Mouse (Mus musculus): ENCODE data around the gene Slc22a6. TPM values are rescaled to one million over a fixed set of nuclear protein-coding genes. Genes with fewer than 3 reads are reported as not detected.

Slc22a6 gene
- polyA plus RNA-seq, 1 experiment from 2014 or later, result not detected

DNA sequence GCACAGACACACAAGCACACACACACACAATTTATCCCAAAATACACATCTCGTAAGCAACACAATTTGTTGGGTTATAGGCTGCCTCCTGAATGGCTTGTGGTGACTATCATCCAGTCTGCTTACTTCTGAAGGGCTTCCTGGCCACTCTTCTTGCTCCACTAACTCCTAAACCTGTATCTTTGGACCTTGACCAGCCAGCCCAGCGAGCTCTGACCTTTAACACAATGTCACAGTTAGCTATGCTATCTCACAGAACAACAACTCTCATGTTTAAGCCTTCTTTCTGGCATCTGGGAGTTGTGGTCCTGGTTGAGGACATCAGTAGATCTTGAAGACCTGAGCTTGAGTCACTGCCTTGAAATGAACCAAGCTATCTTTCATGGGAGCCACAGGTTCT lies 18.6 kb upstream of the Slc22a6 start:
- 81% methylated on average over 2 of the region's 2 CpGs for WGBS
- H3K4me1 ChIP-seq (replicated peaks; ENCODE audit: control insufficient read depth, insufficient read depth), result no peaks in the 10 kb centered on the region
- TF ChIP-seq EP300 (optimal IDR thresholded peaks at IDR 0.05), result no peak
- no peak for TF ChIP-seq CTCF (IDR thresholded peaks at IDR 0.05; ENCODE audit: low read depth)
- no peak overlapping the region for H3K4me2 ChIP-seq (replicated peaks; ENCODE audit: low read depth)
- H3K27ac ChIP-seq (replicated peaks), result no peak overlapping the region
- no peaks in the 10 kb centered on the region for H3K27me3 ChIP-seq (ENCODE audit: control insufficient read depth, insufficient read depth, low read length)
- no peak overlapping the region for H3K4me3 ChIP-seq (ENCODE audit: low read depth, low read length)
- no peaks in the 10 kb centered on the region for H3K36me3 ChIP-seq (ENCODE audit: control insufficient read depth, insufficient read depth, low read length)
- no peak overlapping the region for H3K9ac ChIP-seq (ENCODE audit: low read length)
- DNase-seq (ENCODE audit: low spot score) (no peak), ATAC-seq (ENCODE audit: low FRiP score, low TSS enrichment) (no peak)
- no peaks in the 10 kb centered on the region for H3K9me3 ChIP-seq (ENCODE audit: control insufficient read depth, low read length)

DNA sequence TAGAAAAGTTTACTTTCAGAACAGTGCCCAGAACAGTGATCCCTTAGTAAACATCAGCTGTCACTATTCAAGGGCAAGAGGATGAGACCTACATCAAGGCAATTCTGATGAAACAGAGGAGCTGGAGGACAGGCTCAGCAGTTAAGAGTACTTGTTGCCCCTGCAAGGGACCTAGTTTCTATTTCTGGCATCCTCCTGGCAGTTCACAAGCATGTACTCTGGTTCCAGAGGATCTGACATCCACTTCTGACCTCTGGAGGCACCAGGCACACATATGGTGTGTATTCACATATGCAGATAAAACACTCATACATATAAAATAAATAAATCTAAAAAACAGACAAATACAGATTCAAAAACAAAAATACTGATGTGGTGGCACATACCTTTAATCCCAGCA lies 15.9 kb upstream of the Slc22a6 start:
- no peak overlapping the region for H3K27ac ChIP-seq (replicated peaks)
- no peak overlapping the region for H3K4me2 ChIP-seq (replicated peaks; ENCODE audit: low read depth)
- H3K27me3 ChIP-seq (ENCODE audit: control insufficient read depth, insufficient read depth, low read length), result no peaks in the 10 kb centered on the region
- H3K4me3 ChIP-seq (ENCODE audit: low read depth, low read length), result no peak overlapping the region
- no peaks in the 10 kb centered on the region for H3K9me3 ChIP-seq (ENCODE audit: control insufficient read depth, low read length)
- DNase-seq (ENCODE audit: low spot score) (no peak), ATAC-seq (ENCODE audit: low FRiP score, low TSS enrichment) (no peak)
- no peak overlapping the region for H3K9ac ChIP-seq (ENCODE audit: low read length)
- TF ChIP-seq CTCF (IDR thresholded peaks at IDR 0.05; ENCODE audit: low read depth) (no peak), EP300 (optimal IDR thresholded peaks at IDR 0.05) (no peak)
- H3K4me1 ChIP-seq (replicated peaks; ENCODE audit: control insufficient read depth, insufficient read depth), result no peaks in the 10 kb centered on the region
- no peaks in the 10 kb centered on the region for H3K36me3 ChIP-seq (ENCODE audit: control insufficient read depth, insufficient read depth, low read length)

DNA sequence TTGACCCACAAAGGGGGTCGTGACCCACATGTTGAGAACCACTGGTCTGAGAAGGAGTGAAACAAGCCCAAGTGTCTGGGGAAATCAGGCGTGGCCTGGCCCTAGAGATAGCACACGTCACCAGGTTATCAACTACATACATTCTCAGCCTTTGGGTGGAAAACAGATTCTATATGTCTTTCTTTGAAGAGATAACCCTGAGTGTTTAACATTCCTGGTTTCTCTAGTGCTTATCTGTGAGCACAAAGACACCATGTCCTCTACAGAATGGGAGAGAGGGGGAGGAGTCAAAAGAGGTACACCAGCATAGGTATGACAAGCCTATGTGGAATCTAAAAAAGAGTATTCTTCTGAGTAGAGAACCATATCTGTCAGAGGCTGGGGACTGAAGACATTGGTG lies 14.9 kb upstream of the Slc22a6 start:
- DNase-seq (ENCODE audit: low spot score) (no peak), ATAC-seq (ENCODE audit: low FRiP score, low TSS enrichment) (no peak)
- no peak overlapping the region for H3K4me3 ChIP-seq (ENCODE audit: low read depth, low read length)
- no peak overlapping the region for H3K4me2 ChIP-seq (replicated peaks; ENCODE audit: low read depth)
- H3K9me3 ChIP-seq (ENCODE audit: control insufficient read depth, low read length), result no peaks in the 10 kb centered on the region
- no peaks in the 10 kb centered on the region for H3K4me1 ChIP-seq (replicated peaks; ENCODE audit: control insufficient read depth, insufficient read depth)
- no peak overlapping the region for H3K27ac ChIP-seq (replicated peaks)
- no peak for TF ChIP-seq EP300 (optimal IDR thresholded peaks at IDR 0.05)
- no peak for TF ChIP-seq CTCF (IDR thresholded peaks at IDR 0.05; ENCODE audit: low read depth)
- 45% methylated on average over 3 of the region's 3 CpGs for WGBS
- H3K9ac ChIP-seq (ENCODE audit: low read length), result no peak overlapping the region
- no peaks in the 10 kb centered on the region for H3K27me3 ChIP-seq (ENCODE audit: control insufficient read depth, insufficient read depth, low read length)
- no peaks in the 10 kb centered on the region for H3K36me3 ChIP-seq (ENCODE audit: control insufficient read depth, insufficient read depth, low read length)

DNA sequence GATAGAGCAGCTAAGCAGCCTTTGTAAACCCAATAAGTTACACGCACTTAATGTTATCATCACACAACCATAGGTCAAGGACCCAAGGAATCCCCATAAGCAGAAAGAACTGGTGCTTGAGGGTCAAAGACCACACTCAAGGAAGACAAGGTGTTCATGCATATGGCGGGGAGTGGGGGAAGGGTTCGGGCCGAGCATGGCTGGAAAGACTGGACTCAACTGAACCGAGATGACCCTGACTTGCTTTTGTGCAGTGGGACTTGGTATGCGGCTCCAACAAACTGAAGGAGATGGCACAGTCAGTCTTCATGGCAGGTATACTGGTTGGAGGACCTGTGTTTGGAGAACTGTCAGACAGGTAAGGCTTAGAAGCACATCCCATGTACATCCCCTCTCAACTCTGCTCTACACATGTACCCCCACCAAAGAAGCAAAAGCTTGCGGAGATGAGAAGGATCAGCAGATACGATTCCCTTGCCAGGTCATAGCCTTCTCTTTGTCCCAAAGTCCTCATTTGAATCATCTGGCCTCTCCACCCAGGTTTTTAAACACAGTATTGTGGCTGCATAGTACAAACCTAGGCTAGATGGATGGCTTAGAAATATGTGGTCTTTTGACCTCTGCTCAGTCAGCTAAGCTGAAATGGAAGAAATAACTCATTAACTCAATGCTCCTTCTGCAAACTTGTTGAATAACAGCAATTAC lies 13.2 kb upstream of the Slc22a6 start:
- TF ChIP-seq CTCF (IDR thresholded peaks at IDR 0.05; ENCODE audit: low read depth) (no peak), EP300 (optimal IDR thresholded peaks at IDR 0.05) (no peak)
- Histone ChIP-seq H3K4me2 (replicated peaks; ENCODE audit: low read depth) (no peak overlapping the region), H3K27me3 (ENCODE audit: control insufficient read depth, insufficient read depth, low read length) (no peaks in the 10 kb centered on the region), H3K27ac (replicated peaks) (no peak overlapping the region), H3K9ac (ENCODE audit: low read length) (no peak overlapping the region), H3K9me3 (ENCODE audit: control insufficient read depth, low read length) (no peaks in the 10 kb centered on the region), H3K4me3 (ENCODE audit: low read depth, low read length) (no peak overlapping the region), H3K4me1 (replicated peaks; ENCODE audit: control insufficient read depth, insufficient read depth) (no peaks in the 10 kb centered on the region), H3K36me3 (ENCODE audit: control insufficient read depth, insufficient read depth, low read length) (no peaks in the 10 kb centered on the region)
- no peak for DNase-seq (ENCODE audit: low spot score)
- WGBS, result 80% methylated on average over 8 of the region's 8 CpGs
- ATAC-seq (ENCODE audit: low FRiP score, low TSS enrichment), result no peak

DNA sequence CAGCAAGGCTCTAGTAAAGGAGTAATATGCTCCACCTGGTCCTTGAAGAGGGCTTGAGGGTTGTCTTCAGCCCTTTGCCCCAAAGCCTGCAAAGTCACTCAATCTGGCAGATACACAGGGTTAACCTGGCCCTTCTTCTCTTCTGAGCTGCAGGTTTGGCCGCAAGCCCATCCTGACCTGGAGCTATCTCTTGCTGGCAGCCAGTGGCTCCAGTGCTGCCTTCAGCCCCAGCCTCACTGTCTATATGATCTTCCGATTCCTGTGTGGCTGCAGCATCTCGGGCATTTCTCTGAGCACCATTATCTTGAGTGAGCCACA lies 12.6 kb upstream of the Slc22a6 start:
- Histone ChIP-seq H3K9me3 (ENCODE audit: control insufficient read depth, low read length) (no peaks in the 10 kb centered on the region), H3K4me1 (replicated peaks; ENCODE audit: control insufficient read depth, insufficient read depth) (no peaks in the 10 kb centered on the region), H3K4me2 (replicated peaks; ENCODE audit: low read depth) (no peak overlapping the region), H3K4me3 (ENCODE audit: low read depth, low read length) (no peak overlapping the region), H3K27me3 (ENCODE audit: control insufficient read depth, insufficient read depth, low read length) (no peaks in the 10 kb centered on the region), H3K27ac (replicated peaks) (no peak overlapping the region), H3K9ac (ENCODE audit: low read length) (no peak overlapping the region), H3K36me3 (ENCODE audit: control insufficient read depth, insufficient read depth, low read length) (no peaks in the 10 kb centered on the region)
- DNase-seq (ENCODE audit: low spot score) (no peak), ATAC-seq (ENCODE audit: low FRiP score, low TSS enrichment) (no peak)
- TF ChIP-seq CTCF (IDR thresholded peaks at IDR 0.05; ENCODE audit: low read depth), result no peak
- no peak for TF ChIP-seq EP300 (optimal IDR thresholded peaks at IDR 0.05)
- 72% methylated on average over 3 of the region's 3 CpGs for WGBS

DNA sequence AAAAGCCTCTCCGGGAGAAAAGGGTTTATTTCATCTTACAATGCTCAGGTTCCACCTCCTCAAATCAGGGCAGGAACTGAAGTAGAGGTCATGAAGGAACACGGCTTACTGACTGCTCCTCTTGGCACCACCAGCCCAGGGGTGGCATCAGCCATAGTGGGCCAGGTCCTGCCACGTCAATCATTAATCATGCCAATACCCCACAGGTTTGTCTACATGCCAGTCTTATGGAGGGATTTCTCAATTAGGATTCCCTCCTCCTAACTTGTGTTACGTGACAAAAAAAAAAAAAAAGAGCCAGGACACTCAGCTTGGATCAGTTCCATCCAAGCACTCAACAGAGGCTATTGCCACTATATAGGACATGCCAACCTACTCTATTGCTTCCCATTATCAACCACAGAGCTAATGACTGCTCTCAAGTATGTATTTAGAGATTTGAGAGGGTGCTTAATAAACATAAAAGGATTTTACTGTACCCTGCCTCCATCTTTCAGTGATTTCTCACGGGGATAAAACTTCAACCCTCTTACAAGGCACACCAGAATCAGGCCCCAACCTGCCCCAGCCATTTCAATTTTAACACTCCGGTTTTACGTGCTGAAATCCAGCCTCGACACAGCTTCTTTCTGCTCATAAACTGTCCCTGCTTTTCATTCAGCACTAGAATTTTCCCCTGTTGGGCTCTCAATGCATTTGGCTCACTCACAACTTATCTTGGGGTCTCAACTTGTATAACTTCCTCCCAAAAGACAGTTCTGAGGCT lies 6.3 kb upstream of the Slc22a6 start:
- ATAC-seq (ENCODE audit: low FRiP score, low TSS enrichment) (no peak), DNase-seq (ENCODE audit: low spot score) (no peak)
- TF ChIP-seq CTCF (IDR thresholded peaks at IDR 0.05; ENCODE audit: low read depth) (no peak), EP300 (optimal IDR thresholded peaks at IDR 0.05) (no peak)
- no peak overlapping the region for H3K4me3 ChIP-seq (ENCODE audit: low read depth, low read length)
- 71% methylated on average over 8 of the region's 8 CpGs for WGBS
- H3K36me3 ChIP-seq (ENCODE audit: control insufficient read depth, insufficient read depth, low read length), result no peaks in the 10 kb centered on the region
- no peaks in the 10 kb centered on the region for H3K4me1 ChIP-seq (replicated peaks; ENCODE audit: control insufficient read depth, insufficient read depth)
- no peaks in the 10 kb centered on the region for H3K27me3 ChIP-seq (ENCODE audit: control insufficient read depth, insufficient read depth, low read length)
- no peaks in the 10 kb centered on the region for H3K9me3 ChIP-seq (ENCODE audit: control insufficient read depth, low read length)
- no peak overlapping the region for H3K27ac ChIP-seq (replicated peaks)
- H3K9ac ChIP-seq (ENCODE audit: low read length), result no peak overlapping the region
- no peak overlapping the region for H3K4me2 ChIP-seq (replicated peaks; ENCODE audit: low read depth)
